Mouse (Mus musculus) kidney, adult 9 months (tissue): Measurements from ENCODE around the gene Calr.
A peak's percentile ranks its signal among the peaks of the same experiment; 100 is the strongest.

Source experiments
- DNase-seq: peaks from one replicate; pipeline ENCODE4 v3.0.0; 2022

The Calr gene

GRCm38 (mm10) chr8:84814555-84815441 is 31.9 kb downstream of the Calr start:
- no peak for DNase-seq

- DNase-seq: no peak
These were observed 32.5 kb downstream of the Calr start for GRCm38 (mm10) chr8:84814240-84814554.

GRCm38 (mm10) chr8:84813830-84814229 is 32.9 kb downstream of the Calr start:
- DNase-seq: no peak

GRCm38 (mm10) chr8:84813059-84813458 is 33.7 kb downstream of the Calr start:
- peak; percentile 85 for DNase-seq

- DNase-seq: no peak
These were observed 35.4 kb downstream of the Calr start for GRCm38 (mm10) chr8:84811303-84811702.

- peak; percentile 94 for DNase-seq
These were observed 35.8 kb downstream of the Calr start for GRCm38 (mm10) chr8:84810896-84811295.

GRCm38 (mm10) chr8:84809941-84810280 is 36.8 kb downstream of the Calr start:
- no peak for DNase-seq

- no peak for DNase-seq
These were observed 37.4 kb downstream of the Calr start for GRCm38 (mm10) chr8:84809109-84809940.

- DNase-seq: no peak
These were observed 40.7 kb downstream of the Calr start for GRCm38 (mm10) chr8:84806031-84806430.

GRCm38 (mm10) chr8:84799999-84800831 is 46.5 kb downstream of the Calr start, which contains the start of gene Nfix:
Gene Nfix (minus strand): TSS chr8:84800344.
- peak; percentile 67 for DNase-seq

- DNase-seq: peak; percentile 57
These were observed 47.4 kb downstream of the Calr start for GRCm38 (mm10) chr8:84799136-84799931.

GRCm38 (mm10) chr8:84798446-84799135 is 48.1 kb downstream of the Calr start:
- DNase-seq: no peak

GRCm38 (mm10) chr8:84797971-84798370 is 48.8 kb downstream of the Calr start:
- no peak for DNase-seq

- DNase-seq: no peak
These were observed 49.4 kb downstream of the Calr start for GRCm38 (mm10) chr8:84797256-84797797.

GRCm38 (mm10) chr8:84794486-84794885 is 52.2 kb downstream of the Calr start:
- no peak for DNase-seq

- DNase-seq: no peak
These were observed 52.8 kb downstream of the Calr start for GRCm38 (mm10) chr8:84793791-84794485.

- DNase-seq: no peak
These were observed 53.6 kb downstream of the Calr start for GRCm38 (mm10) chr8:84793134-84793533.

- no peak for DNase-seq
These were observed 54.2 kb downstream of the Calr start for GRCm38 (mm10) chr8:84792429-84792947.
